Mouse (Mus musculus) liver, embryonic 16.5 days (tissue): ENCODE data around the gene Gm17467. TPM values are rescaled to one million over a fixed set of nuclear protein-coding genes. Genes with fewer than 3 reads are reported as not detected.
"Not testable (repeated sequence)": the region's sequence is repeated elsewhere in the genome, so short reads cannot be mapped to it uniquely, and the experiment has no call there.

ENCODE experiments used
- ATAC-seq: fragments of 200-750 bp; cut with Nextera tagmentation; 2 replicates; pipeline ENCODE4 v1.8.0; 2017; ENCODE audit warnings: low read depth, mild to moderate bottlenecking, moderate number of reproducible peaks, moderate library complexity
- H3K27ac ChIP-seq: fragments of 300-500 bp; sonication (generic); 2 replicates; pipeline ENCODE4 v1.5.1; 2014; ENCODE audit warnings: mild to moderate bottlenecking, low read length
- H3K27me3 ChIP-seq: fragments of 300-500 bp; sonication (generic); 2 replicates; pipeline ENCODE4 v1.6.1; 2014; ENCODE audit warnings: low read depth, low read length, mixed read lengths; ENCODE audit not compliant: control insufficient read depth, insufficient read depth
- H3K36me3 ChIP-seq: fragments of 300-500 bp; sonication (generic); 2 replicates; pipeline ENCODE4 v1.6.1; 2014; ENCODE audit warnings: mild to moderate bottlenecking; ENCODE audit not compliant: control insufficient read depth, insufficient read depth
- H3K4me1 ChIP-seq: fragments of 300-500 bp; sonication (generic); 2 replicates; pipeline ENCODE4 v1.6.1; 2014; ENCODE audit warnings: low read depth, low read length, mixed read lengths; ENCODE audit not compliant: control insufficient read depth
- H3K4me2 ChIP-seq: fragments of 300-500 bp; sonication (generic); 2 replicates; pipeline ENCODE4 v1.6.1; 2014; ENCODE audit warnings: low read depth, low read length, mixed read lengths
- H3K4me3 ChIP-seq: fragments of 300-500 bp; sonication (generic); 2 replicates; pipeline ENCODE4 v1.5.1; 2014; ENCODE audit warnings: low read depth, mild to moderate bottlenecking, low read length
- H3K9ac ChIP-seq: fragments of 300-500 bp; sonication (generic); 2 replicates; pipeline ENCODE4 v1.6.1; 2014; ENCODE audit warnings: low read depth, low read length
- H3K9me3 ChIP-seq: fragments of 300-500 bp; sonication (generic); replicated peaks from 2 replicates; pipeline ENCODE4 v1.6.1; 2016; ENCODE audit warnings: low read length; ENCODE audit not compliant: control insufficient read depth
- WGBS: fragments of 180-500 bp; shearing (Covaris S2); extraction: QIAGEN DNeasy Blood & Tissue Kit; methylation state at CpG from one replicate; pipeline ENCODE4 v1.1.7; 2014; ENCODE audit not compliant: insufficient replicate concordance; 5-methylcytosine and 5-hydroxymethylcytosine counted together
- polyA plus RNA-seq: library from polyadenylated mRNA; unstranded; fragments of >200 nt; fragmentation: Nextera tagmentation; extraction: Ambion mirVana; gene quantifications from 2 replicates; pipeline ENCODE4 v1.2.1, GENCODE M21; 2015

Gene Gm17467
- polyA plus RNA-seq, result not detected in 2 replicates

- not testable (repeated sequence) for H3K9me3 ChIP-seq, H3K36me3 ChIP-seq, H3K4me1 ChIP-seq, H3K4me3 ChIP-seq, H3K27ac ChIP-seq, H3K4me2 ChIP-seq, ATAC-seq, H3K9ac ChIP-seq, H3K27me3 ChIP-seq
- no CpG with 5 or more reads among the region's 3 CpGs for WGBS
These were observed at the start of gene Gm17467 for GRCm38 (mm10) chrX:123704691-123705090. Gene Gm17467, minus strand, starts transcription at chrX:123704791.

Other genes with a start within 250 kb of the Gm17467 start
- gene Cldn34c2, start 123.1 kb downstream of the Gm17467 start, polyA plus RNA-seq, result not detected in 2 replicates
- not detected in 2 replicates for gene Cldn34c3, start 88.9 kb upstream of the Gm17467 start, polyA plus RNA-seq